Mouse (Mus musculus) embryonic facial prominence, embryonic 13.5 days (tissue): ENCODE results near the gene Gm28051. TPM values are rescaled to one million over a fixed set of nuclear protein-coding genes. Genes with fewer than 3 reads are reported as not detected.

Experiments used
- ATAC-seq: fragments of 200-750 bp; cut with Nextera tagmentation; 2 replicates; pipeline ENCODE4 v1.8.0; 2017; ENCODE audit warnings: low read depth; ENCODE audit not compliant: insufficient number of reproducible peaks, insufficient read depth, low FRiP score, low TSS enrichment
- H3K27ac ChIP-seq: fragments of 300-500 bp; sonication (generic); 2 replicates; pipeline ENCODE4 v1.5.1; 2015; ENCODE audit warnings: moderate library complexity, mild to moderate bottlenecking, inconsistent platforms
- H3K27me3 ChIP-seq: fragments of 300-500 bp; sonication (generic); 2 replicates; pipeline ENCODE4 v1.6.1; 2015; ENCODE audit warnings: mild to moderate bottlenecking, inconsistent platforms
- H3K36me3 ChIP-seq: fragments of 300-500 bp; sonication (generic); 2 replicates; pipeline ENCODE4 v1.6.1; 2015; ENCODE audit warnings: mild to moderate bottlenecking, inconsistent platforms
- H3K4me1 ChIP-seq: fragments of 300-500 bp; sonication (generic); 2 replicates; pipeline ENCODE4 v1.6.1; 2015; ENCODE audit warnings: inconsistent platforms
- H3K4me2 ChIP-seq: fragments of 300-500 bp; sonication (generic); 2 replicates; pipeline ENCODE4 v1.6.1; 2015; ENCODE audit warnings: moderate library complexity, mild to moderate bottlenecking, inconsistent platforms
- H3K4me3 ChIP-seq: fragments of 300-500 bp; sonication (generic); 2 replicates; pipeline ENCODE4 v1.5.1; 2015; ENCODE audit warnings: mild to moderate bottlenecking, inconsistent platforms
- H3K9ac ChIP-seq: fragments of 300-500 bp; sonication (generic); 2 replicates; pipeline ENCODE4 v1.6.1; 2015; ENCODE audit warnings: mild to moderate bottlenecking, inconsistent platforms
- H3K9me3 ChIP-seq: fragments of 300-500 bp; sonication (generic); 2 replicates; pipeline ENCODE4 v1.6.1; 2016; ENCODE audit warnings: inconsistent platforms
- WGBS: fragments of 180-500 bp; shearing (Covaris S2); methylation state at CpG from one replicate; pipeline ENCODE4 v1.1.7; 2015; ENCODE audit warnings: mixed read lengths; 5-methylcytosine and 5-hydroxymethylcytosine counted together
- polyA plus RNA-seq: library from polyadenylated mRNA; unstranded; fragments of >200 nt; fragmentation: Nextera tagmentation; extraction: Ambion mirVana; gene quantifications from 2 replicates; pipeline ENCODE4 v1.2.1, GENCODE M21; 2015

Gm28051 gene
- polyA plus RNA-seq, 1 experiment from 2014 or later: not detected

GRCm38 (mm10) chr12:102740285-102740684, 17.3 kb downstream of the Gm28051 start:
- Histone ChIP-seq H3K36me3 (0 out of 2 replicates have a peak, but pooled peaks cover 4% of the 10 kb centered on the region), H3K27ac (no peak overlapping the region), H3K9me3 (no peaks in the 10 kb centered on the region), H3K4me3 (no peak overlapping the region), H3K4me2 (no peak overlapping the region), H3K9ac (no peak overlapping the region), H3K27me3 (no peaks in the 10 kb centered on the region), H3K4me1 (peaks cover 18% of the 10 kb centered on the region)
- WGBS: 65% methylated on average over 3 of the region's 3 CpGs
- no peak for ATAC-seq

GRCm38 (mm10) chr12:102739096-102739495, 18.5 kb downstream of the Gm28051 start:
- no peak overlapping the region for H3K27ac ChIP-seq
- 0 out of 2 replicates have a peak, but pooled peaks cover 4% of the 10 kb centered on the region for H3K36me3 ChIP-seq
- H3K4me2 ChIP-seq: no peak overlapping the region
- no peak overlapping the region for H3K9ac ChIP-seq
- H3K4me3 ChIP-seq: no peak overlapping the region
- H3K9me3 ChIP-seq: no peaks in the 10 kb centered on the region
- H3K4me1 ChIP-seq: peaks cover 9% of the 10 kb centered on the region
- no peak for ATAC-seq
- 80% methylated on average over 5 of the region's 5 CpGs for WGBS
- H3K27me3 ChIP-seq: no peaks in the 10 kb centered on the region

DNA sequence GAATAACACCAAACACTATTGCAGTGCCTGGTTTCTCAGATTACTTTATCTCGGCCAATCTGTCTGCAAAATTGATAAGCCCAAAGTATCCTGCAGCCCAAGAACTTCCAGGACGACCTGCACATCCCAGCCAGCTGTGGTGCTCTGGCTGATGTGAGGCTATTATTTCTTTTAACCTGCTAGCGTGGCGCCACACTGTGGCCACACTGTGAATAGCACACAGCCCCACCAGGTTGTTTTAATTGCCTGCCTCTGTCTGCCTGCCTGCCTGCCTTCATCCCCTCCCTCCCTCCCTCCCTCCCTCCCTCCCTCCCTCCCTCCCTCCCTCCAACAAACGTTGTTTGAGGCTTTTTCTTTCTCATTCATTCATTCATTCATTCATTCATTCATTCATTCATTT, 24.2 kb downstream of the Gm28051 start:
- Histone ChIP-seq H3K36me3 (no peaks in the 10 kb centered on the region), H3K27me3 (no peaks in the 10 kb centered on the region)

GRCm38 (mm10) chr12:102730798-102731619, 26.6 kb downstream of the Gm28051 start:
- no peaks in the 10 kb centered on the region for H3K27me3 ChIP-seq
- ATAC-seq: peak; percentile 29; the same call in 1 of the 2 replicates
- H3K27ac ChIP-seq: peak overlapping the region; percentile 76
- H3K9me3 ChIP-seq: no peaks in the 10 kb centered on the region
- no peak overlapping the region for H3K9ac ChIP-seq
- no peaks in the 10 kb centered on the region for H3K36me3 ChIP-seq
- peaks cover 20% of the 10 kb centered on the region for H3K4me1 ChIP-seq
- peak overlapping the region; percentile 53 for H3K4me2 ChIP-seq
- 41% methylated on average over 16 of the region's 16 CpGs for WGBS
- peak overlapping the region; percentile 18 for H3K4me3 ChIP-seq

More for the DNA sequence above, 24.2 kb downstream of the Gm28051 start:
- H3K9me3 ChIP-seq: no peaks in the 10 kb centered on the region
- no peak for ATAC-seq
- WGBS: 13% methylated on average over 4 of the region's 5 CpGs
- no peak overlapping the region for H3K27ac ChIP-seq
- peaks cover 19% of the 10 kb centered on the region for H3K4me1 ChIP-seq
- no peak overlapping the region for H3K9ac ChIP-seq
- no peak overlapping the region for H3K4me2 ChIP-seq
- H3K4me3 ChIP-seq: no peak overlapping the region

DNA sequence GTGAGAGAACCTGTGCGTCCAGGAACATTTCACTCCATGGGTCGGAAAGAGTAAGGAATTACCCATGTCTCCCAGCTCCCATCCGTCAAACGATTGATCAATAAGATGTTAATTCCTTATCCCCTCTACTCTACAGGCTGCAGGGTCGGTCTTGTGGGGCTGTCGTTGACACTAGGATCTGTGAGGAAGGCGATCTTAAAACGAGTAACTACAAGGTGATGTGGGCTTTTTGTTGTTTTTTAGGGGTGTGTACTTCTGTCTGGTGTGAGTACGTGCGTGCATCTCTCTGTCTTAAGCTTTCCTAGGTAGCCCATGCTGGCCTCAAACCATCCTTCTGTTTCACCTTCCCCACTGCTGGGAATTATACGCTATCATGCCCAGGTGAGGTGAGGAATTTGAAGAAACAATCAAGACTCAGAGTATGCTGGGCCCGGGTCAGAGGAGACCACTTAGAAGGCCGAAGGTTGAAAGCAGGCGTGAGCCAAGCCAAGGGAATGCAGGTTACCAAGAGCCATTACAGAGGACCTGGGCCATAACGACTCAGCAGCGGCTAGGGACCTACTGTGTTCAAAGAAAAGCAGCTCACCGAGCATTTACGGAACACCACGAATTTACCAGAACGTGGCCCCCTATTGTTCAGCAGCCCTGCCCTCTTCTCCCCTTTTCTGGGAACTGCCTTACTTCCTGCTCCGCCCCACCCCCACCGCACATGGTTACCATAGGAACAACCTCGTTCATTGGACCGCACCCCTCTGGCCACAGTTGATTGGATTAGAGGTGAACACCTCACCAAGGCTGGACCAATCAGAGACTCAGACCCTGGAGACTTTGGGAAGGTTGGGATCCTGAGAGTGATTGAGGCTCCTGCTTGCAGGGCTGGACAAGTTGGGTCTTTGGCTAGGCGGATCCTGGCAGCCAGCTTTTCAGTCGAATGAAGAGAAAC, 27.4 kb downstream of the Gm28051 start:
- no peaks in the 10 kb centered on the region for H3K27me3 ChIP-seq
- H3K4me1 ChIP-seq: peaks cover 23% of the 10 kb centered on the region
- H3K4me3 ChIP-seq: peak overlapping the region; percentile 18
- peak overlapping the region; percentile 76 for H3K27ac ChIP-seq
- 35% methylated on average over 26 of the region's 26 CpGs for WGBS
- peak; percentile 93 for ATAC-seq
- H3K9ac ChIP-seq: no peak overlapping the region
- H3K4me2 ChIP-seq: peak overlapping the region; percentile 53
- no peaks in the 10 kb centered on the region for H3K9me3 ChIP-seq
- no peaks in the 10 kb centered on the region for H3K36me3 ChIP-seq

DNA sequence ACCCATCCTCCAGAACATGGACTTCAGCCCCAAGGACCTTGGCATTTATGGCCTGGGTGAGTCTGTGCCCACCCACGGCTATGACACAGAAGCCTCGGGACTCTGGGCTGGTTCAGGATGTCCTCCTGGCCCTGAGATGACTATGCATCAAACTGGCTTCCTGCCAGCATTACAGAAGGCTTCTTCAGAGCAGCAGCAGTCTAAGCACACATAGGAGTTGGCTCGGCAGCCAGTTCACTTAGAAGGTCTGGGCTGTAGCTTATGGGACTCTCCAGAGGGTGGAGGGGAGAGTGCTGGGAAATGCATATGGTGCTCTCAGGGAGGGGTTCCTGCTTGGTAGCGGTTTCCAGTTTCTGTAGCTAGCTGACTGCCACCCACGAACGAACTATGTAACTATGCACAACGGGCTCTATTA, 31.8 kb downstream of the Gm28051 start:
- Histone ChIP-seq H3K4me2 (no peak overlapping the region), H3K9ac (no peak overlapping the region), H3K4me1 (peaks cover 18% of the 10 kb centered on the region), H3K27me3 (no peaks in the 10 kb centered on the region), H3K27ac (0 out of 2 replicates have a peak overlapping the region, but pooled peaks have one; percentile 3), H3K36me3 (no peaks in the 10 kb centered on the region), H3K4me3 (no peak overlapping the region), H3K9me3 (no peaks in the 10 kb centered on the region)
- 63% methylated on average over 7 of the region's 7 CpGs for WGBS
- no peak for ATAC-seq

GRCm38 (mm10) chr12:102725146-102725545, 32.4 kb downstream of the Gm28051 start:
- Histone ChIP-seq H3K4me3 (no peak overlapping the region), H3K9ac (no peak overlapping the region), H3K36me3 (no peaks in the 10 kb centered on the region), H3K27ac (no peak overlapping the region), H3K4me1 (peaks cover 12% of the 10 kb centered on the region), H3K9me3 (no peaks in the 10 kb centered on the region), H3K4me2 (no peak overlapping the region), H3K27me3 (no peaks in the 10 kb centered on the region)
- ATAC-seq: no peak
- 92% methylated on average over 6 of the region's 6 CpGs for WGBS

- no peak overlapping the region for H3K27ac ChIP-seq
- no peaks in the 10 kb centered on the region for H3K27me3 ChIP-seq
- H3K4me3 ChIP-seq: no peak overlapping the region
- no peak for ATAC-seq
- no peaks in the 10 kb centered on the region for H3K9me3 ChIP-seq
- H3K4me1 ChIP-seq: peaks cover 18% of the 10 kb centered on the region
- no peaks in the 10 kb centered on the region for H3K36me3 ChIP-seq
- no peak overlapping the region for H3K9ac ChIP-seq
- WGBS: 62% methylated on average over 6 of the region's 6 CpGs
- H3K4me2 ChIP-seq: no peak overlapping the region
Measured at GRCm38 (mm10) chr12:102723861-102724260, 33.7 kb downstream of the Gm28051 start.

DNA sequence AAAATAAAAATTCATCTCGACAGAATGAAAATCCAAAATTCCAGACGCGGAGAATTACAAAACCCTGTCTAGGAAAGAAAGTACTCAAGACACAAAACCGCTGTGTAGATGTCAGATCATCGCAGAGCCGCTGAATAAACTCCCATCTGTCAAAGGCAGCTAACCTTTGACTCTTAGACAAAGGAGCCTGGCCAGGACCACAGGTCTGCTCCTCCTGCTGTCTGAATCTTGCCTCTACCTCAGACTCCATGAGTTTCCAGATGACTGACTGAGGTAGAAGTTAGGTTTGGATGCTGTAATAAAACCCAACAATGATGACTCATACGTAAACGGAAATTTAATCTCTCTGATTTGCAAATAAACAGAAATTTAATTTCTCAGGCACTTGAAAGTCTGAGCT, 34.6 kb downstream of the Gm28051 start:
- no peak overlapping the region for H3K27ac ChIP-seq
- peaks cover 18% of the 10 kb centered on the region for H3K4me1 ChIP-seq
- WGBS: 70% methylated on average over 8 of the region's 8 CpGs
- H3K4me2 ChIP-seq: no peak overlapping the region
- no peaks in the 10 kb centered on the region for H3K36me3 ChIP-seq
- H3K9me3 ChIP-seq: no peaks in the 10 kb centered on the region
- H3K27me3 ChIP-seq: no peaks in the 10 kb centered on the region
- no peak overlapping the region for H3K4me3 ChIP-seq
- ATAC-seq: no peak
- no peak overlapping the region for H3K9ac ChIP-seq

- 50% methylated on average over 11 of the region's 11 CpGs for WGBS
- Histone ChIP-seq H3K27me3 (no peaks in the 10 kb centered on the region), H3K36me3 (no peaks in the 10 kb centered on the region), H3K4me2 (no peak overlapping the region), H3K9me3 (no peaks in the 10 kb centered on the region), H3K4me3 (no peak overlapping the region), H3K4me1 (peaks cover 18% of the 10 kb centered on the region), H3K27ac (no peak overlapping the region), H3K9ac (no peak overlapping the region)
- no peak for ATAC-seq
Measured at GRCm38 (mm10) chr12:102722451-102722850, 35.1 kb downstream of the Gm28051 start.

- peak overlapping the region; percentile 47 for H3K4me2 ChIP-seq
- peak overlapping the region; percentile 6; the same call in 1 of the 2 replicates for H3K4me3 ChIP-seq
- H3K27me3 ChIP-seq: no peaks in the 10 kb centered on the region
- no peak overlapping the region for H3K9ac ChIP-seq
- H3K4me1 ChIP-seq: peaks cover 14% of the 10 kb centered on the region
- H3K27ac ChIP-seq: no peak overlapping the region
- no peak for ATAC-seq
- H3K9me3 ChIP-seq: no peaks in the 10 kb centered on the region
- 25% methylated on average over 13 of the region's 13 CpGs for WGBS
- no peaks in the 10 kb centered on the region for H3K36me3 ChIP-seq
Measured at GRCm38 (mm10) chr12:102719552-102720315, 37.8 kb downstream of the Gm28051 start.
